ENCODE assay signal across 21 mouse cellular contexts in genomic region chr17:67980573-67980972, GRCm38 (mm10). TPM values are rescaled to one million over a fixed set of nuclear protein-coding genes. Genes with fewer than 3 reads are reported as not detected.
DNase-seq lines count a peak whose midpoint lies in the region; TF ChIP-seq lines count a peak whose summit lies in the region.
"Had no signal": no experiment of that assay in that cellular context is flagged by ENCODE, and none has a peak within 500 bp of the region (broad histone marks: within the 10 kb centered on the region; RNA-seq: fewer than 3 reads in every experiment).

No protein-coding gene starts in this region.

- no peak overlapping the region for H3K4me3 ChIP-seq in embryonic fibroblast, embryonic 13.5 days (ENCODE audit: insufficient read depth, low read length)
- H3K4me3 ChIP-seq in myocyte: no peak overlapping the region
- H3K4me3 ChIP-seq: embryonic facial prominence, embryonic 10.5 days; embryonic facial prominence, embryonic 12.5 days; erythroblast, embryonic 14.5 days; forebrain, embryonic 13.5 days; forebrain, embryonic 15.5 days had no signal

- no peaks in the 10 kb centered on the region for H3K27me3 ChIP-seq in myocyte (ENCODE audit: control insufficient read depth, insufficient read depth, insufficient read length)
- H3K27me3 ChIP-seq: embryonic facial prominence, embryonic 12.5 days; forebrain, embryonic 13.5 days; forebrain, embryonic 15.5 days; Patski had no signal

- TF ChIP-seq POLR2A in embryonic fibroblast, embryonic 13.5 days (IDR thresholded peaks at IDR 0.05; ENCODE audit: low read depth, low read length): no peak
- TF ChIP-seq POLR2A in myocyte (IDR thresholded peaks at IDR 0.05; ENCODE audit: insufficient read length, low read depth): no peak

- H3K4me1 ChIP-seq in embryonic fibroblast, embryonic 13.5 days (ENCODE audit: control insufficient read depth, insufficient read depth, low read length): peaks cover 11% of the 10 kb centered on the region; the same call in 1 of the 2 replicates
- H3K4me1 ChIP-seq: forebrain, embryonic 13.5 days; forebrain, embryonic 15.5 days had no signal

- peak overlapping the region; percentile 66 for H3K4me2 ChIP-seq in myocyte (ENCODE audit: low read depth)
- H3K4me2 ChIP-seq: embryonic facial prominence, embryonic 12.5 days; forebrain, embryonic 13.5 days; forebrain, embryonic 15.5 days had no signal

- TF ChIP-seq CTCF in embryonic fibroblast, embryonic 13.5 days (IDR thresholded peaks at IDR 0.05; ENCODE audit: borderline replicate concordance, insufficient read depth, low read length): no peak

- no peaks in the 10 kb centered on the region for H3K36me3 ChIP-seq in myocyte (ENCODE audit: control insufficient read depth, insufficient read depth)
- H3K36me3 ChIP-seq: embryonic facial prominence, embryonic 10.5 days; embryonic facial prominence, embryonic 12.5 days; forebrain, embryonic 15.5 days had no signal

- H3K27ac ChIP-seq in embryonic fibroblast, embryonic 13.5 days (ENCODE audit: insufficient read depth, low read length): peak overlapping the region; percentile 47; the same call in 1 of the 2 replicates
- H3K27ac ChIP-seq: embryonic facial prominence, embryonic 10.5 days; embryonic facial prominence, embryonic 12.5 days; forebrain, embryonic 13.5 days; forebrain, embryonic 15.5 days had no signal

- peak; percentile 73 for DNase-seq in 3T3-L1 (ENCODE audit: low read depth, low spot score)
- DNase-seq in frontal cortex, adult 2 months (ENCODE audit: extremely low spot score in 1 of 2, low spot score in 1 of 2): no peak
- no peak for DNase-seq in heart, adult 11 months
- no peak for DNase-seq in ovary, postnatal 10 days (ENCODE audit: low spot score)
- DNase-seq: adrenal gland, adult 8-10 months; adrenal gland, postnatal 14 days; adrenal gland, postnatal 36 days; cerebellum, adult 11-12 months; cerebellum, adult 2 months; cerebellum, adult 9-10 months; cerebellum, postnatal 10 days; cerebellum, postnatal 25 days; forebrain, postnatal 0 days had no signal

- H3ac ChIP-seq in myocyte (ENCODE audit: control insufficient read depth, insufficient read length): no peak overlapping the region

- peaks cover 62% of the 10 kb centered on the region for H3K79me2 ChIP-seq in myocyte (ENCODE audit: control insufficient read depth, insufficient read depth)

TF ChIP-seq in myocyte, 11 proteins besides CTCF, POLR2A, EP300 and RAD21:
- TF ChIP-seq POLR2AphosphoS2 (IDR thresholded peaks at IDR 0.05; ENCODE audit: insufficient read length, low read depth): no peak
- no peak for TF ChIP-seq TCF12 (IDR thresholded peaks at IDR 0.05; ENCODE audit: insufficient read depth, poor library complexity, severe bottlenecking)
- no peak for TF ChIP-seq MYOG (IDR thresholded peaks at IDR 0.05; ENCODE audit: control insufficient read depth in 1 of 3, insufficient read depth in 1 of 3, insufficient read length in 2 of 3, low read depth in 2 of 3)
- no peak for TF ChIP-seq TCF3 (IDR thresholded peaks at IDR 0.05; ENCODE audit: insufficient read length, low read depth)
- no peak for TF ChIP-seq REST (IDR thresholded peaks at IDR 0.05; ENCODE audit: insufficient read depth, insufficient read length)
- TF ChIP-seq MAX (IDR thresholded peaks at IDR 0.05; ENCODE audit: low read depth): no peak
- no peak for TF ChIP-seq SRF (IDR thresholded peaks at IDR 0.05; ENCODE audit: control insufficient read depth, insufficient read length, low read depth)
- TF ChIP-seq MYOD1 (IDR thresholded peaks at IDR 0.05; ENCODE audit: control insufficient read depth in 1 of 3, insufficient read length in 2 of 3, low read depth in 2 of 3): no peak
- TF ChIP-seq USF1 (IDR thresholded peaks at IDR 0.05; ENCODE audit: low read depth): no peak
- no peak for TF ChIP-seq CEBPB (IDR thresholded peaks at IDR 0.05; ENCODE audit: insufficient read depth, poor library complexity, severe bottlenecking)
- no peak for TF ChIP-seq E2F4 (IDR thresholded peaks at IDR 0.05; ENCODE audit: insufficient read depth)
TF ChIP-seq in myocyte: peak in this region for 0.

RNA-seq across cellular contexts. Expression of gene Arhgap28, which starts 23.3 kb away (rescaled TPM):
- polyA plus RNA-seq in embryonic fibroblast, embryonic 13.5 days (2011; ENCODE audit: insufficient read length, low read depth, missing spikeins): 21.4 and 39.2 TPM in 2 replicates
- 19.8 TPM for polyA plus RNA-seq in myocyte (2012; fragmentation: generic; extraction: Trizol)
- polyA plus RNA-seq in frontal cortex, adult 2 months (2012; rRNA removed): 0.40 and 0.62 TPM in 2 replicates
- polyA plus RNA-seq: erythroblast, embryonic 14.5 days had no signal

Comparison
In these comparisons a context has a peak if more than half of its experiments do, and no peak if none do; other contexts are left out.
1. RNA of gene Arhgap28, which starts 23.3 kb away (polyA plus RNA-seq): 21.4 to 39.2 TPM in embryonic fibroblast, embryonic 13.5 days and 19.8 TPM in myocyte (single experiment); 0.40 to 0.62 TPM in frontal cortex, adult 2 months; every median in the first group is over 10 times any median in the second.